Mouse (Mus musculus): ENCODE data around the gene Far2.

- no peak for TF ChIP-seq CTCF (IDR thresholded peaks at IDR 0.05; ENCODE audit: borderline replicate concordance, insufficient read depth, low read length)
- no peak for TF ChIP-seq POLR2A (IDR thresholded peaks at IDR 0.05; ENCODE audit: low read depth, low read length)
Measured at GRCm38 (mm10) chr6:148063131-148063530, 16.1 kb downstream of the Far2 start.
